ENCODE assay signal across 18 mouse cellular contexts in genomic region chr12:76863651-76864050, GRCm38 (mm10). TPM values are rescaled to one million over a fixed set of nuclear protein-coding genes. Genes with fewer than 3 reads are reported as not detected.
DNase-seq lines count a peak whose midpoint lies in the region; ATAC-seq and TF ChIP-seq lines count a peak whose summit lies in the region.
"Had no signal": no experiment of that assay in that cellular context is flagged by ENCODE, and none has a peak within 500 bp of the region (broad histone marks: within the 10 kb centered on the region; RNA-seq: fewer than 3 reads in every experiment).

No protein-coding gene starts in this region.

- TF ChIP-seq EP300 in stomach, postnatal 0 days (optimal IDR thresholded peaks at IDR 0.05): no peak

- WGBS in stomach, postnatal 0 days: 81% methylated on average over 11 of the region's 11 CpGs
- WGBS in hindbrain, postnatal 0 days: 80% methylated on average over 11 of the region's 11 CpGs

- H3K27me3 ChIP-seq in stomach, postnatal 0 days (ENCODE audit: control insufficient read depth, insufficient read depth, low read length): no peaks in the 10 kb centered on the region
- H3K27me3 ChIP-seq in hindbrain, postnatal 0 days (ENCODE audit: insufficient read depth, low read length): no peaks in the 10 kb centered on the region
- H3K27me3 ChIP-seq: forebrain, embryonic 12.5 days had no signal

- no peak overlapping the region for H3K27ac ChIP-seq in stomach, postnatal 0 days (replicated peaks)
- no peak overlapping the region for H3K27ac ChIP-seq in hindbrain, postnatal 0 days
- H3K27ac ChIP-seq: forebrain, embryonic 12.5 days had no signal

- H3K4me1 ChIP-seq in stomach, postnatal 0 days (replicated peaks; ENCODE audit: control insufficient read depth, insufficient read depth): no peaks in the 10 kb centered on the region
- no peaks in the 10 kb centered on the region for H3K4me1 ChIP-seq in hindbrain, postnatal 0 days (ENCODE audit: insufficient read depth, low read length)
- H3K4me1 ChIP-seq: forebrain, embryonic 12.5 days had no signal

- DNase-seq in adrenal gland, adult (ENCODE audit: inconsistent age in 2 of 2, low spot score in 1 of 2): peak; percentile 75 to 83
- no peak for DNase-seq in adrenal gland, postnatal 4 days (ENCODE audit: low spot score in 2 of 2)
- peak; percentile 28 to 68 for DNase-seq in left cerebral cortex, adult 8-10 months (ENCODE audit: low spot score in 2 of 2)
- DNase-seq in left cerebral cortex, adult 11 months (ENCODE audit: low spot score): no peak
- DNase-seq in adrenal gland, postnatal 14 days: peak; percentile 31
- no peak for DNase-seq in stomach, postnatal 0 days (ENCODE audit: low spot score)
- DNase-seq in hindbrain, postnatal 0 days (ENCODE audit: low spot score): no peak
- DNase-seq in kidney, postnatal 14 days: no peak
- DNase-seq: heart, postnatal 10 days; kidney, adult 2 months; layer of hippocampus, postnatal 36 days; liver; lung, adult 2 months; midbrain, embryonic 14.5 days; spleen, adult 18-20 months; thymus, postnatal 25 days had no signal

- H3K36me3 ChIP-seq in stomach, postnatal 0 days (ENCODE audit: control insufficient read depth, insufficient read depth, low read length): no peaks in the 10 kb centered on the region
- H3K36me3 ChIP-seq in hindbrain, postnatal 0 days (ENCODE audit: insufficient read depth, low read length): peaks cover 5% of the 10 kb centered on the region; the same call in 1 of the 2 replicates

- no peak overlapping the region for H3K9ac ChIP-seq in stomach, postnatal 0 days (ENCODE audit: low read length)
- no peak overlapping the region for H3K9ac ChIP-seq in hindbrain, postnatal 0 days (replicated peaks; ENCODE audit: low read length)
- H3K9ac ChIP-seq: forebrain, embryonic 12.5 days had no signal

- no peak for TF ChIP-seq CTCF in stomach, postnatal 0 days (IDR thresholded peaks at IDR 0.05; ENCODE audit: low read depth)
- no peak for TF ChIP-seq CTCF in hindbrain, postnatal 0 days (IDR thresholded peaks at IDR 0.05; ENCODE audit: low read depth)

- ATAC-seq in stomach, postnatal 0 days (ENCODE audit: low FRiP score, low TSS enrichment): 0 out of 2 replicates have a peak, but pooled peaks have one; percentile 50
- ATAC-seq in hindbrain, postnatal 0 days: no peak

- H3K4me2 ChIP-seq in stomach, postnatal 0 days (replicated peaks; ENCODE audit: low read depth): no peak overlapping the region
- no peak overlapping the region for H3K4me2 ChIP-seq in hindbrain, postnatal 0 days (ENCODE audit: low read depth, low read length)
- H3K4me2 ChIP-seq: forebrain, embryonic 12.5 days had no signal

- no peak overlapping the region for H3K4me3 ChIP-seq in stomach, postnatal 0 days (ENCODE audit: low read depth, low read length)
- H3K4me3 ChIP-seq in hindbrain, postnatal 0 days (ENCODE audit: low read length): no peak overlapping the region
- H3K4me3 ChIP-seq: forebrain, embryonic 12.5 days had no signal

- H3K9me3 ChIP-seq in stomach, postnatal 0 days (ENCODE audit: control insufficient read depth, low read length): no peaks in the 10 kb centered on the region
- no peaks in the 10 kb centered on the region for H3K9me3 ChIP-seq in hindbrain, postnatal 0 days (ENCODE audit: low read length)
- H3K9me3 ChIP-seq: forebrain, embryonic 12.5 days had no signal

RNA-seq across cellular contexts. Expression of gene Rab15, which starts 40.9 kb away (rescaled TPM):
- total RNA-seq in adrenal gland, postnatal 4 days (2021): 10 to 100 TPM in 1 of 2 experiments, 1 to 10 TPM in 1; 6.4 to 10.1 TPM
- total RNA-seq in left cerebral cortex, adult 8-10 months (2022): 100 to 1,000 TPM; 203 to 218 (median 209) TPM
- total RNA-seq in adrenal gland, postnatal 14 days (2021): 1.7 and 4.9 TPM in 2 replicates
- polyA plus RNA-seq in stomach, postnatal 0 days (2015; fragmentation: Nextera tagmentation; extraction: Ambion mirVana): 24.0 and 27.2 TPM in 2 replicates
- total RNA-seq in hindbrain, postnatal 0 days (2014; rRNA removed): 86.8 and 110 TPM in 2 replicates
- 53.9 and 56.5 TPM in 2 replicates for polyA plus RNA-seq in hindbrain, postnatal 0 days (2015; fragmentation: Nextera tagmentation; extraction: Ambion mirVana)
- total RNA-seq: common myeloid progenitor, adult 5-6 weeks had no signal

Comparison
In these comparisons a context has a peak if more than half of its experiments do, and no peak if none do; other contexts are left out.
1. DNase-seq: peak in adrenal gland, adult (2 of 2), left cerebral cortex, adult 8-10 months (2 of 2) and adrenal gland, postnatal 14 days (single experiment); none in adrenal gland, postnatal 4 days (0 of 2), left cerebral cortex, adult 11 months (single experiment), stomach, postnatal 0 days (single experiment), hindbrain, postnatal 0 days (single experiment) and kidney, postnatal 14 days (single experiment).